Mouse (Mus musculus): ENCODE measurements around the gene 2210011C24Rik. TPM values are rescaled to one million over a fixed set of nuclear protein-coding genes. Genes with fewer than 3 reads are reported as not detected.

The 2210011C24Rik gene
- polyA plus RNA-seq, 1 experiment from 2014 or later = 21.0 TPM

DNA sequence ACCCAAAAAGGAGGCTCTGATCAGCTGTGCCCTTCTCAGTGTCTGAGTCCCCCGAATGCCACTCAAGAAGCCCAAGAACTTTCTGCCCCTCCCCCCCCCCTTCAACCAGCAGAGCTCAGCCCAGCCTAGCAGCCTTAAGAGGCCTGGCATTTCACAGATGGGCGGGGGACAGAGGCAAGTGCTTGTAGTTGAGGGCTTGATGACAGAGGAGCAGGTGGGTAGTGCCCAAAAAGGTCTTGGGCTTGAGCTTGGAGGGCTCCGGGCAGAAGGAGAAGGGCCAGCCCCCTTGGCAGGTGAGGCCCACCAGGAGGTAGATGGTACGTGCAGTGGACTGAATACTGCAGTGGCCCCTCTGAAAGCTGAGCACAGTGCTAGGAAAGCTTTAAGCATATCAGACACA is 37.5 kb downstream of the 2210011C24Rik start:
- WGBS = 86% methylated on average over 4 of the region's 4 CpGs
- no peaks in the 10 kb centered on the region for H3K9me3 ChIP-seq (replicated peaks; ENCODE audit: low read length)
- TF ChIP-seq CTCF (IDR thresholded peaks at IDR 0.05; ENCODE audit: low read depth) = no peak
- H3K36me3 ChIP-seq (ENCODE audit: insufficient read depth, low read length) = no peaks in the 10 kb centered on the region
- no peak overlapping the region for H3K4me3 ChIP-seq (replicated peaks; ENCODE audit: low read depth, low read length)
- ATAC-seq (replicated peaks; ENCODE audit: low FRiP score, low read depth) (no peak), DNase-seq (ENCODE audit: low spot score) (no peak)
- H3K4me2 ChIP-seq (ENCODE audit: low read length) = peak overlapping the region; percentile 94; the same call in 1 of the 2 replicates
- H3K4me1 ChIP-seq (replicated peaks; ENCODE audit: insufficient read depth, low read length) = peaks cover 14% of the 10 kb centered on the region
- H3K9ac ChIP-seq (ENCODE audit: low read depth, low read length) = peak overlapping the region; percentile 67; the same call in 1 of the 2 replicates
- no peak overlapping the region for H3K27ac ChIP-seq
- no peaks in the 10 kb centered on the region for H3K27me3 ChIP-seq (ENCODE audit: insufficient read depth, low read length)

DNA sequence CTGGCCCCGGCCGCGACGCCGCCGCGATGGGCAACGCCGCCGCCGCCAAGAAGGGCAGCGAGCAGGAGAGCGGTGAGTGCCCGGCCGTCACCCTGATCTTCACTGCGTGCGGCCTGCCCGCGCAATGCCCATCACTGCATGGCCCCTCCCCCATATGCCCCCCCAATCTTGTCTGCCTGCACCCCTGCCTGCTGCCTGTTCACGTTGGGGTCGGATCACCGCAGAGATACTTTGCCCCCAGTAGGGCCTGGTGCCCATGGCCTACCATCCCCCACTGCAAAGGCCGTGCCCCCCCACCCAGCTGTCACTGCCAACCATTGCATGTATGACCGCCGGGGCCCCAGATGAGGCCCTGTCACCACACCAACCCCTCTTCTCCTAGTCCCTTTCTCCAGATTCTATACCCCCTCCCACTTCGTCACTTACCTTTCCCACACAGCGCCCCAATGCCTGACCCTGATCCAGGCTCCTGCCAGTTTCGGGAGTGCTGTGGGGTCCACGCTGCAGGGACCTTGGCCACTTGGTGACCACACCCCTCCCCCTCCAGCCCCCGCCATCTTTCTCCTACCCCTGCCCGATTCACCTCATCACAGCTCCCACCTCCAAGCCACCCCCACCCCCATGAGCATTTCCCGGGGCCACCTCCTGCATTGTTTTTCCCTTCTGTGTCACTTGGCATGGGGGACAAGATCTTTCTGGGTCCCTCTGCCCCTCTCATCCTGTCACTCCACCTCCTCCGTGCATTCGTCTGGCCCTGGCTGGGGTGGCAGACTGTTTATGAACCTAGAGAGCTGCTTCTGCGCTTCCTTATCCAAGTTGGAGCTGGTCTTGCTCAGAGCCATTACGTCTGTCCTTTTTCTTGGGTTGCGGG is 38.6 kb downstream of the 2210011C24Rik start:
- TF ChIP-seq CTCF (IDR thresholded peaks at IDR 0.05; ENCODE audit: low read depth) = no peak
- peak; percentile 15 for DNase-seq (ENCODE audit: low spot score)
- Histone ChIP-seq H3K4me1 (replicated peaks; ENCODE audit: insufficient read depth, low read length) (peaks cover 14% of the 10 kb centered on the region), H3K4me3 (replicated peaks; ENCODE audit: low read depth, low read length) (peak overlapping the region; percentile 79), H3K9ac (ENCODE audit: low read depth, low read length) (peak overlapping the region; percentile 67), H3K9me3 (replicated peaks; ENCODE audit: low read length) (no peaks in the 10 kb centered on the region), H3K36me3 (ENCODE audit: insufficient read depth, low read length) (no peaks in the 10 kb centered on the region), H3K27me3 (ENCODE audit: insufficient read depth, low read length) (no peaks in the 10 kb centered on the region), H3K27ac (peak overlapping the region; percentile 43; the same call in 1 of the 2 replicates), H3K4me2 (ENCODE audit: low read length) (peak overlapping the region; percentile 94)
- 3% methylated on average over 37 of the region's 37 CpGs for WGBS
- no peak for ATAC-seq (replicated peaks; ENCODE audit: low FRiP score, low read depth)

DNA sequence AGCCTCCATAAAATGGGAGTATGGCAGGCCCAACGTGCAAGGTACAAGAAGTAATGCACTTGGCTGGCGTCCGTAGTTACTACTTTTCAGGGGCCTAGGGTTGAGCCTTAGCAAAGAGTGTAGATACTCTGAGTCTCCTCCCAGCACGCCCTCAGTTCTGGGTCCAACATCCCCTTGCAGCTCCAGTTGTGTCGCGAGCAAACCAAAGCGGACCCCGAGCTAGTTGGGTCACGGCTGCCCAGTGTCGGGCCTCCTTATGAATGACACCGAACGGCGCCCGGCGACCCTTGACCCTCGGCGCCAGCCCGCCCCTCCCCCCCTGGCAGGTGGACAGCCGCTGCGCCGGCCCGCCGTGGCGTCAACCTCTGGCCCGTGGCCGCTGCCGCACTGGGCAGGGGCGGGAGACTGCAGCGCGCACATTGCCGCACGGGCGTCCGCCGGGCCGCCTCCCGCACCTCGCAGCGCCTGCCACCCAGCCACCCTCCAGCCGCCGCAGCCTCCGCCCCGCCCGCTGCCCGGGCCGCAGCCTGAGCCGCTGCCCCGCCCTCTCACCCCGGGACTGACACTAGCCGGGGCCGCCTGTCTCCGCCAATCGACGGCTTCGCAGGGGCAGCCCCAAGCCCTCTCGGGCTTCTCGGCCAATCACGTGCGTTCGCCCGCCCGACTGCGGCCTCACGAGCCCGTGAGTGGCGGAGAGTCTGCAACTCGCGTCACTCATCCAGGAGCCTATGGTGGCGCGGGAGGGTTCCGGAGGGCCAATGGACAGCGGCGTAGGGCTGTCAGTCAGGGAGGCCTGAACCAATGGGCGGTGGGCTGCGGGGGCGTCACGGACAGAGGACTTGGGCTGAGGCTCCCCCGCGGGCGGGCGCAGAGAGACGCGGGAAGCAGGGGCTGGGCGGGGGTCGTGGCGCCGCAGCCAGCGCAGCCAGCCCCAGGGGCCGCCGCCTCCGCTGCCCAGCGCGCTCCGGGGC is 39.5 kb downstream of the 2210011C24Rik start, which contains the start of gene Prkaca:
Prkaca (plus strand) TSS at position 844 of the 971 bp plus-strand sequence.
- Histone ChIP-seq H3K4me3 (replicated peaks; ENCODE audit: low read depth, low read length) (peak within 1 kb of the TSS; percentile 79), H3K27me3 (ENCODE audit: insufficient read depth, low read length) (no peaks in the 10 kb centered on the region), H3K27ac (peak within 1 kb of the TSS; percentile 43; the same call in 1 of the 2 replicates), H3K36me3 (ENCODE audit: insufficient read depth, low read length) (peaks cover 4% of the 10 kb centered on the region; the same call in 1 of the 2 replicates), H3K9me3 (replicated peaks; ENCODE audit: low read length) (no peaks in the 10 kb centered on the region), H3K4me2 (ENCODE audit: low read length) (peak within 1 kb of the TSS; percentile 94), H3K4me1 (replicated peaks; ENCODE audit: insufficient read depth, low read length) (peaks cover 6% of the 10 kb centered on the region), H3K9ac (ENCODE audit: low read depth, low read length) (peak within 1 kb of the TSS; percentile 70)
- TF ChIP-seq CTCF (IDR thresholded peaks at IDR 0.05; ENCODE audit: low read depth) = no peak
- under 1% methylated on average over 91 of the region's 94 CpGs for WGBS
- ATAC-seq (replicated peaks; ENCODE audit: low FRiP score, low read depth) = peak; percentile 99
- peak; percentile 99 for DNase-seq (ENCODE audit: low spot score)

DNA sequence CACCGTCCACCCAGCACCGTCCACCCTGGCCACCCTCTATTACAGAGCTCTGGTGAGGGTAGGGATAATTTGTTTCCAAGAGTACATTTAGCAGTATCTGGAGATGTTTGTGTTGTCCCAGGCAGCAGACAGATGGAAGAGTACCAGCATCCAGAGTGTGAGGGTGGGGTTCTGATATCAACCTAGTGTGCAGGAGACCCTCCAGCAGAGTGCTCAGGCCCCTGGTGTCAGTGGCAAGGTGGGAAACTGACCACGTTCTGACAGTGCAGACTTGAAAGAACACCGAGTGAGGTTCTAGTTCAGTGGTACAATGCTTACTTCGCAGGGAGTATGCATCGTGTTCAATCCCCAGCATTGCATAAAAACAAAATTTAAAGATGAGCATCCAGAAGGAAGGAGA is 40.3 kb downstream of the 2210011C24Rik start:
- no peak for ATAC-seq (replicated peaks; ENCODE audit: low FRiP score, low read depth)
- H3K4me1 ChIP-seq (replicated peaks; ENCODE audit: insufficient read depth, low read length) = no peaks in the 10 kb centered on the region; the same call in 1 of the 2 replicates
- TF ChIP-seq CTCF (IDR thresholded peaks at IDR 0.05; ENCODE audit: low read depth) = no peak
- WGBS = 81% methylated on average over 6 of the region's 6 CpGs
- no peaks in the 10 kb centered on the region for H3K27me3 ChIP-seq (ENCODE audit: insufficient read depth, low read length)
- H3K9ac ChIP-seq (ENCODE audit: low read depth, low read length) = peak overlapping the region; percentile 70; the same call in 1 of the 2 replicates
- peak overlapping the region; percentile 79; the same call in 1 of the 2 replicates for H3K4me3 ChIP-seq (replicated peaks; ENCODE audit: low read depth, low read length)
- peak overlapping the region; percentile 94; the same call in 1 of the 2 replicates for H3K4me2 ChIP-seq (ENCODE audit: low read length)
- H3K27ac ChIP-seq = 0 out of 2 replicates have a peak overlapping the region, but pooled peaks have one; percentile 37
- H3K9me3 ChIP-seq (replicated peaks; ENCODE audit: low read length) = no peaks in the 10 kb centered on the region
- peaks cover 4% of the 10 kb centered on the region; the same call in 1 of the 2 replicates for H3K36me3 ChIP-seq (ENCODE audit: insufficient read depth, low read length)
- DNase-seq (ENCODE audit: low spot score) = no peak

DNA sequence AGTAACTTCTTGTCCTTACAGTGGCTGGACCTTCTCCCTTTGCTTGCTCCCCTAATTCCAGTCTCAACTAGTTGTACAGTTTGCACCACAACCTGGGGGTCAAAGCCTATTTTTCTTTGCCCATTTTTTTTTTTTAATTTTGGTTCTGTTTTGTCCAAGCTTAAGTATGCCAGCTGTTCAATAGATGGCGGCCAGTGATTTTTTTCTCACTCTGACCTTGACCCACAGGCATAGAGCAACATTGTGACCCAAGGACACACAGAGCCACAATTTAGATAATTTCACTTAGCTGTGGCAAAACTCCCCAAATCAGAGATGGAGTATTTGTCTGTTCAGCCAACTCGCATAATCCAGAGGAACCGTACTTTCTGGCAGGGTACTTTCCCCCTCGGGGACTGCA is 40.9 kb downstream of the 2210011C24Rik start:
- Histone ChIP-seq H3K9ac (ENCODE audit: low read depth, low read length) (no peak overlapping the region), H3K36me3 (ENCODE audit: insufficient read depth, low read length) (peaks cover 4% of the 10 kb centered on the region; the same call in 1 of the 2 replicates), H3K27ac (no peak overlapping the region), H3K4me2 (ENCODE audit: low read length) (no peak overlapping the region), H3K4me1 (replicated peaks; ENCODE audit: insufficient read depth, low read length) (no peaks in the 10 kb centered on the region; the same call in 1 of the 2 replicates), H3K4me3 (replicated peaks; ENCODE audit: low read depth, low read length) (no peak overlapping the region), H3K27me3 (ENCODE audit: insufficient read depth, low read length) (no peaks in the 10 kb centered on the region), H3K9me3 (replicated peaks; ENCODE audit: low read length) (no peaks in the 10 kb centered on the region)
- no peak for ATAC-seq (replicated peaks; ENCODE audit: low FRiP score, low read depth)
- no peak for DNase-seq (ENCODE audit: low spot score)
- 83% methylated on average over 4 of the region's 4 CpGs for WGBS
- no peak for TF ChIP-seq CTCF (IDR thresholded peaks at IDR 0.05; ENCODE audit: low read depth)
